Mouse (Mus musculus) liver, embryonic 12.5 days (tissue): ENCODE measurements around the gene Cideb. TPM values are rescaled to one million over a fixed set of nuclear protein-coding genes. Genes with fewer than 3 reads are reported as not detected.

Experiments
- ATAC-seq: fragments of 200-750 bp; cut with Nextera tagmentation; 2 replicates; pipeline ENCODE4 v1.8.0; 2017; ENCODE audit warnings: moderate number of reproducible peaks, mild to moderate bottlenecking, moderate library complexity
- H3K27ac ChIP-seq: fragments of 300-500 bp; sonication (generic); 2 replicates; pipeline ENCODE4 v1.5.1; 2016; ENCODE audit warnings: mild to moderate bottlenecking
- H3K27me3 ChIP-seq: fragments of 300-500 bp; sonication (generic); replicated peaks from 2 replicates; pipeline ENCODE4 v1.6.1; 2016; ENCODE audit warnings: mild to moderate bottlenecking, moderate library complexity
- H3K36me3 ChIP-seq: fragments of 300-500 bp; sonication (generic); 2 replicates; pipeline ENCODE4 v1.6.1; 2016; ENCODE audit warnings: mild to moderate bottlenecking, moderate library complexity
- H3K4me1 ChIP-seq: fragments of 300-500 bp; sonication (generic); 2 replicates; pipeline ENCODE4 v1.6.1; 2016
- H3K4me2 ChIP-seq: fragments of 300-500 bp; sonication (generic); 2 replicates; pipeline ENCODE4 v1.6.1; 2016; ENCODE audit warnings: mild to moderate bottlenecking, moderate library complexity
- H3K4me3 ChIP-seq: fragments of 300-500 bp; sonication (generic); 2 replicates; pipeline ENCODE4 v1.5.1; 2016; ENCODE audit warnings: mild to moderate bottlenecking, moderate library complexity
- H3K9ac ChIP-seq: fragments of 300-500 bp; sonication (generic); 2 replicates; pipeline ENCODE4 v1.6.1; 2016; ENCODE audit warnings: mild to moderate bottlenecking, moderate library complexity
- H3K9me3 ChIP-seq: fragments of 300-500 bp; sonication (generic); replicated peaks from 2 replicates; pipeline ENCODE4 v1.6.1; 2016; ENCODE audit warnings: mild to moderate bottlenecking, moderate library complexity
- WGBS: fragments of 180-500 bp; shearing (Covaris S2); methylation state at CpG from one replicate; pipeline ENCODE4 v1.1.7; 2016; ENCODE audit not compliant: insufficient replicate concordance; 5-methylcytosine and 5-hydroxymethylcytosine counted together
- polyA plus RNA-seq: library from polyadenylated mRNA; unstranded; fragments of >200 nt; fragmentation: Nextera tagmentation; extraction: Ambion mirVana; gene quantifications from 2 replicates; pipeline ENCODE4 v1.2.1, GENCODE M21; 2016

Cideb gene
- polyA plus RNA-seq, 1 experiment from 2014 or later = 10.7 TPM

- 68% methylated on average over 11 of the region's 11 CpGs for WGBS
- no peak overlapping the region for H3K4me3 ChIP-seq
- H3K4me1 ChIP-seq = peaks cover 43% of the 10 kb centered on the region
- peaks cover 59% of the 10 kb centered on the region for H3K27me3 ChIP-seq
- no peak for ATAC-seq
- H3K27ac ChIP-seq = no peak overlapping the region
- no peak overlapping the region for H3K4me2 ChIP-seq
- peaks cover 4% of the 10 kb centered on the region; the same call in 1 of the 2 replicates for H3K36me3 ChIP-seq
- H3K9me3 ChIP-seq = no peaks in the 10 kb centered on the region
- no peak overlapping the region for H3K9ac ChIP-seq
These were observed 22.5 kb upstream of the Cideb start for GRCm38 (mm10) chr14:55780736-55781135.

- no peaks in the 10 kb centered on the region for H3K9me3 ChIP-seq
- 66% methylated on average over 16 of the region's 16 CpGs for WGBS
- no peak overlapping the region for H3K27ac ChIP-seq
- peaks cover 56% of the 10 kb centered on the region for H3K27me3 ChIP-seq
- H3K9ac ChIP-seq = no peak overlapping the region
- ATAC-seq = no peak
- no peaks in the 10 kb centered on the region for H3K36me3 ChIP-seq
- H3K4me2 ChIP-seq = no peak overlapping the region
- no peak overlapping the region for H3K4me3 ChIP-seq
- H3K4me1 ChIP-seq = peaks cover 43% of the 10 kb centered on the region
These were observed 21.4 kb upstream of the Cideb start for GRCm38 (mm10) chr14:55779656-55780055.

GRCm38 (mm10) chr14:55778686-55779085, 20.4 kb upstream of the Cideb start:
- H3K27me3 ChIP-seq = peaks cover 56% of the 10 kb centered on the region
- no peaks in the 10 kb centered on the region for H3K36me3 ChIP-seq
- no peak overlapping the region for H3K4me2 ChIP-seq
- ATAC-seq = no peak
- WGBS = 79% methylated on average over 15 of the region's 15 CpGs
- H3K4me3 ChIP-seq = no peak overlapping the region
- no peak overlapping the region for H3K9ac ChIP-seq
- no peaks in the 10 kb centered on the region for H3K9me3 ChIP-seq
- no peak overlapping the region for H3K27ac ChIP-seq
- peaks cover 38% of the 10 kb centered on the region for H3K4me1 ChIP-seq

DNA sequence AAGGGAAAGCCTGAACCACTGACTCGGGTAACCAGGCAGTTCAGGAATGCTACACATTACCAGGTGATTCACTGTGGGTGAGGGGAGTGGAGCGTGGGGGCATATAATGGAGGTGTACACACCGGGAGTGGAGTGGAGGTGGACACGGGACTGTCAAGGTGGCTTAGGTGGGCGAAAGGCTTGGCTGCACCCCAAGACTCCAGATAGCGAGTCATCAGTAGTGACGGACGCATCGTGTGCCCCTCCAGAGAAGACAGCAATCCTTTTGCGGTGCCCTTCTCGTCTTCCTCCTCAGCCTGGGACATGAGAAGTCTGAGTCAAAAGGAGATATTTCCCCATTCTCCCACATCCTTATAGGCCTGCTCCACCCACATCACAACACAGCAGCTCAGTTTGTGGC, 19.5 kb upstream of the Cideb start:
- no peak for ATAC-seq
- Histone ChIP-seq H3K4me3 (no peak overlapping the region), H3K4me1 (peaks cover 33% of the 10 kb centered on the region), H3K36me3 (no peaks in the 10 kb centered on the region), H3K9me3 (no peaks in the 10 kb centered on the region), H3K27me3 (peaks cover 53% of the 10 kb centered on the region), H3K4me2 (no peak overlapping the region), H3K9ac (no peak overlapping the region), H3K27ac (no peak overlapping the region)
- WGBS = 72% methylated on average over 11 of the region's 11 CpGs

DNA sequence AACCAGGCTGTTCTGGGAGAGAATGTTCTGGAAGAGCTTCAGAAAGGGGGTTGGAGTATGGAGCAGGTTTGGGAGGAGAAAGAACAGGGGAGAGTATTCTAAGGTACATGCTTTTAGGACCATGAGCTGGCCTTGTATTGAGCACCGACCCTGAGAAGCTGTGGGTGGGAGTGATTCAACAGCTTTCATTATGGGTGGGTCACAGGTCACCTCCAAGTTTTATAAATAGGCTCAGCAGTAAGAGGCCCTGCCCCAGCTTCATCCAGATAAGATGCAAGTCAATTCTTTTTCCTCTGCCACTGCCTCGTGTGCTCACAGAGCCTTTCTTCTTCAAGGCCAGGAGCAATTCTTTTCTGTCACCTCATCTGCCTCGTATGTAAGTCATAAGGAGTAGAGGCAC, 18.9 kb upstream of the Cideb start:
- no peaks in the 10 kb centered on the region for H3K36me3 ChIP-seq
- H3K4me1 ChIP-seq = peaks cover 33% of the 10 kb centered on the region
- no peaks in the 10 kb centered on the region for H3K9me3 ChIP-seq
- H3K4me3 ChIP-seq = no peak overlapping the region
- peaks cover 53% of the 10 kb centered on the region for H3K27me3 ChIP-seq
- 15% methylated on average over 3 of the region's 3 CpGs for WGBS
- no peak overlapping the region for H3K9ac ChIP-seq
- ATAC-seq = no peak
- no peak overlapping the region for H3K4me2 ChIP-seq
- no peak overlapping the region for H3K27ac ChIP-seq

GRCm38 (mm10) chr14:55776711-55777110, 18.5 kb upstream of the Cideb start:
- no peaks in the 10 kb centered on the region for H3K36me3 ChIP-seq
- no peak overlapping the region for H3K9ac ChIP-seq
- no peak overlapping the region for H3K4me3 ChIP-seq
- no peak overlapping the region for H3K27ac ChIP-seq
- peaks cover 53% of the 10 kb centered on the region for H3K27me3 ChIP-seq
- no peaks in the 10 kb centered on the region for H3K9me3 ChIP-seq
- H3K4me2 ChIP-seq = no peak overlapping the region
- ATAC-seq = no peak
- WGBS = 51% methylated on average over 7 of the region's 7 CpGs
- peaks cover 30% of the 10 kb centered on the region for H3K4me1 ChIP-seq

- Histone ChIP-seq H3K4me1 (peaks cover 55% of the 10 kb centered on the region), H3K9me3 (no peaks in the 10 kb centered on the region), H3K36me3 (no peaks in the 10 kb centered on the region), H3K9ac (no peak overlapping the region; the same call in 1 of the 2 replicates), H3K4me2 (peak overlapping the region; percentile 43), H3K27me3 (peaks cover 67% of the 10 kb centered on the region), H3K27ac (no peak overlapping the region), H3K4me3 (no peak overlapping the region)
- ATAC-seq = peak; percentile 68
- WGBS = 28% methylated on average over 16 of the region's 16 CpGs
These were observed 10.9 kb upstream of the Cideb start for GRCm38 (mm10) chr14:55769087-55769703.

- H3K9ac ChIP-seq = no peak overlapping the region
- H3K4me1 ChIP-seq = peaks cover 57% of the 10 kb centered on the region
- no peaks in the 10 kb centered on the region for H3K9me3 ChIP-seq
- WGBS = 72% methylated on average over 6 of the region's 6 CpGs
- H3K4me2 ChIP-seq = peak overlapping the region; percentile 79
- H3K27me3 ChIP-seq = peaks cover 67% of the 10 kb centered on the region
- no peak overlapping the region for H3K4me3 ChIP-seq
- ATAC-seq = no peak
- no peaks in the 10 kb centered on the region for H3K36me3 ChIP-seq
- H3K27ac ChIP-seq = no peak overlapping the region
These were observed 10.3 kb upstream of the Cideb start for GRCm38 (mm10) chr14:55768555-55768954.

DNA sequence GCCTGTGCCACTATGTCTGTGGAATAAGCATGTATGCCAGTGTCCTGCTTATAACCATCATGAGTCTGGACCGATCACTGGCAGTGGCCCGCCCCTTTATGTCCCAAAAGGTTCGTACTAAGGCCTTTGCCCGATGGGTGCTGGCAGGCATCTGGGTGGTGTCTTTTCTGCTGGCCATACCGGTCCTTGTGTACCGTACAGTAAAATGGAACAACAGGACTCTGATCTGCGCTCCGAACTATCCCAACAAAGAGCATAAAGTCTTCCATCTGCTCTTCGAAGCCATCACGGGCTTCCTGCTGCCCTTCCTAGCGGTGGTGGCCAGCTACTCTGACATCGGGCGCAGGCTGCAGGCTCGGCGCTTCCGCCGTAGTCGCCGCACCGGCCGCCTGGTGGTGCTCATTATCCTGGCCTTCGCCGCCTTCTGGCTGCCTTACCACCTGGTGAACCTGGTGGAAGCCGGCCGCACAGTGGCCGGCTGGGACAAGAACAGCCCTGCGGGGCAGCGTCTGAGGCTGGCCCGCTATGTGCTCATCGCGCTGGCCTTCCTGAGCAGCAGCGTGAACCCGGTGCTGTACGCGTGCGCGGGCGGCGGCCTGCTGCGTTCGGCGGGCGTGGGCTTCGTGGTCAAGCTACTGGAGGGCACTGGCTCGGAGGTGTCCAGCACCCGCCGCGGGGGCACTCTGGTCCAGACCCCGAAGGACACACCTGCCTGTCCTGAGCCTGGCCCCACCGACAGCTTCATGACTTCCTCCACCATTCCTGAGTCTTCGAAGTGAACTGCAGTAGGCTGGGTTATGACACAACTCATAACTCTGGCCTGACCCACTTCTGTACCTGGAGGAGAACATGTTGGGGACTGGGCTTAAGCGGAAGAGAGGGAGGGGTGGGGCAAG, 9.5 kb upstream of the Cideb start:
- WGBS = 11% methylated on average over 52 of the region's 52 CpGs

DNA sequence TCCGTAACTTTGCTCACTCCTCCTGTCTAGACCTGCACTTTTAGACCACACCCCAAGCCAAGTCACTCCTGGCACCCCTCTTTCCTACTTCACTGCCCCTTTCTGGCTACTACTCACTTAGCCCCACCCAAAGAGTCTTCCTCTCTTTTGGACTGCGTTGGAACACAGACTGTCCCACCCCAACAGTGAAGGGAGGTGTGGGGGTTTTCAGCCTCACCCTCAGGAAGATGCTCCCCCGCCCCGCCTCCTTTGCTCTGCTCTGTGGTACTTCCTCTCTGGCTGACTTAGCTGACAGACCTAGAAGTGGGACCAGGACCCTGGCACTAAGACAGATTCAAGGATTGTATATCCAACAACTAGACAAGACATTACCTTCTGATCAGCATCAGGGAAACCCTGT, 7.4 kb upstream of the Cideb start, which contains the start of gene Ltb4r1:
Ltb4r1 (plus strand) TSS at position 267 of the 400 bp plus-strand sequence.
- WGBS = 23% methylated on average over 4 of the region's 4 CpGs
- peaks cover 79% of the 10 kb centered on the region for H3K27me3 ChIP-seq

More for the DNA sequence above, 9.5 kb upstream of the Cideb start:
- peaks cover 69% of the 10 kb centered on the region for H3K27me3 ChIP-seq
- H3K4me2 ChIP-seq = peak overlapping the region; percentile 79
- H3K4me1 ChIP-seq = peaks cover 64% of the 10 kb centered on the region
- H3K9ac ChIP-seq = peak overlapping the region; percentile 49
- H3K27ac ChIP-seq = no peak overlapping the region
- peak; percentile 25 for ATAC-seq
- no peaks in the 10 kb centered on the region for H3K36me3 ChIP-seq
- no peaks in the 10 kb centered on the region for H3K9me3 ChIP-seq
- peak overlapping the region; percentile 44 for H3K4me3 ChIP-seq

DNA sequence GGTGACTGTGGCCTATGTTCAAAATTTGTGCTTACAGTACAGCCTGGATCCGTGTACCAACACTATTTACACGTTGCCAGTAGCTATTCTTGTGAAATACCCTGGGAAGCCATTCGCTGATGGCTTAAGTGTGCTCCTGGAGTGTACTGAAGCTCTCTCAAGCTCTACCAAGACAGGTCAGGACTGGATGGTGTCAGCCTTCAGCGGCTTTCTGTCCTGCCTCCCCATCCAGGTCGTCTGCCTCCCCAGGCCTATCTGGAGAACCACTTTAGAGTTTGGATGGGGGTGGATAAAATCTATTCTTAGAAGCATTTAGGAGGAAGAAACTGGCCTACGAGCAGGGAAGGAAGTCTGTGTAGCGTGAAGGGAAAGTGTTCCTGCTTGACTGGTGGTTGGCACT, 4.9 kb upstream of the Cideb start:
- Histone ChIP-seq H3K27me3 (peaks cover 71% of the 10 kb centered on the region), H3K9ac (no peak overlapping the region; the same call in 1 of the 2 replicates), H3K9me3 (no peaks in the 10 kb centered on the region), H3K4me1 (peaks cover 62% of the 10 kb centered on the region), H3K36me3 (no peaks in the 10 kb centered on the region), H3K4me2 (peak overlapping the region; percentile 91), H3K27ac (peak overlapping the region; percentile 6; the same call in 1 of the 2 replicates), H3K4me3 (no peak overlapping the region; the same call in 1 of the 2 replicates)
- WGBS = 32% methylated on average over 7 of the region's 7 CpGs
- no peak for ATAC-seq

More for the DNA sequence above, 7.4 kb upstream of the Cideb start, which contains the start of gene Ltb4r1:
- H3K9ac ChIP-seq = no peak within 1 kb of the TSS
- H3K4me3 ChIP-seq = no peak within 1 kb of the TSS
- no peak for ATAC-seq
- no peaks in the 10 kb centered on the region for H3K36me3 ChIP-seq
- peaks cover 75% of the 10 kb centered on the region for H3K4me1 ChIP-seq
- H3K4me2 ChIP-seq = no peak within 1 kb of the TSS
- H3K9me3 ChIP-seq = no peaks in the 10 kb centered on the region
- H3K27ac ChIP-seq = peak within 1 kb of the TSS; percentile 22; the same call in 1 of the 2 replicates
